Mouse (Mus musculus): ENCODE measurements at regions not wholly inside any gene's neighbourhood (a gene's known extent, or its start where the extent isn't known, plus 50 kb on each side); places are given as distances from the start of the nearest gene placed in this dataset.

DNA sequence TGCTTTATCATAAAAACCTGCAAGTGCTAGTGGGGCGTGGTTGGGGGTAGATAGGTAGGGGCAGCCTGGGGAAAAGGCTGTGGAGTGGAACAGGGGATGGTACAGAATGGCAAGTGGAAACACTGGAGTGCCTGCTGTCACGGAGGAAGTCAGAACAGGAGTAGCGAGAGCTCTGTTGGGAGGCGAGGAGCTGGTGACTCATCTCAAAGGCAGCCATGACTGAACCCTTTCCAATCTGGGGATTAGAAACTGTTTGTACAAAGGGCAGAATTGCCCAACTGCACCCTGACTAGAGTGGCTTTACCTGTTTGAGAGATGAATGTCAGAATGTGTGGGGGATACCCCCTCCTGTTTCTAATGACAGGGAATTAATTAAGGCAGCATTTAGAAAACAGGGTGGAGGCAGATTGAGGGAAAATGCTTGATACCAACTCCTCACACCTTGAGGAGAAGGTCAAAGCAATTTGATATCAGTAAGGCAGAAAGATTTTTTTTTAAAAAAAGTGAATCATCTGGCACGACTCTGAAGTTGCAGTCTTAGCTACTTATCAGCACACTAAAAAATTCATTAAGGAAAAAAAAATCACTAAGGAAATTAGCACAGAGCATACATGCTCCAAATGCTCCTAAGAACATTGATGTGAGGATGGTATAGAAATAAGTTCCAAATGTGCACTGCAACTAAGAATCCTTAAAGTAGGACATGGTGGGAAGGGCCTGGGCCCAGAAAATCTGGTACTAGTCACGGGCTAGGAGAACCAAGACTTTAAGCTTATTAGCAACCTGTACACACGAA lies 54.7 kb upstream of the Usp25 start:
- DNase-seq (ENCODE audit: low read depth, low spot score) = no peak
- Histone ChIP-seq H3K9me3 (ENCODE audit: control insufficient read depth, insufficient read depth, low read depth, low read length) (no peaks in the 10 kb centered on the region), H3K36me3 (ENCODE audit: control insufficient read depth, insufficient read depth, low read length, poor library complexity, severe bottlenecking) (no peaks in the 10 kb centered on the region), H3K4me1 (ENCODE audit: control insufficient read depth in 2 of 2, insufficient read depth in 2 of 2, low read length in 2 of 2, poor library complexity in 1 of 2) (no peaks in the 10 kb centered on the region), H3K27ac (ENCODE audit: insufficient read depth, low read depth, low read length, poor library complexity, severe bottlenecking) (no peak overlapping the region), H3K4me3 (ENCODE audit: insufficient read depth in 1 of 2, low read depth in 1 of 2, low read length in 2 of 2, poor library complexity in 1 of 2, severe bottlenecking in 1 of 2) (no peak overlapping the region), H3K9ac (ENCODE audit: insufficient read depth, low read depth, low read length, poor library complexity, severe bottlenecking) (no peak overlapping the region)
- TF ChIP-seq CHD2 (IDR thresholded peaks at IDR 0.05; ENCODE audit: low read depth, low read length) (no peak), ZC3H11A (IDR thresholded peaks at IDR 0.05; ENCODE audit: borderline replicate concordance, low read depth, low read length) (no peak), ZNF384 (IDR thresholded peaks at IDR 0.05; ENCODE audit: low read depth, low read length) (no peak), MAFK (IDR thresholded peaks at IDR 0.05; ENCODE audit: insufficient read depth, low read depth, low read length) (no peak), HCFC1 (IDR thresholded peaks at IDR 0.05; ENCODE audit: borderline replicate concordance, insufficient read depth, low read length) (no peak)
- in situ Hi-C loops (cut with MboI; ENCODE audit: low sequenced_read_pairs in 2 of 2, unreplicated experiment in 2 of 2) = no loop called here

DNA sequence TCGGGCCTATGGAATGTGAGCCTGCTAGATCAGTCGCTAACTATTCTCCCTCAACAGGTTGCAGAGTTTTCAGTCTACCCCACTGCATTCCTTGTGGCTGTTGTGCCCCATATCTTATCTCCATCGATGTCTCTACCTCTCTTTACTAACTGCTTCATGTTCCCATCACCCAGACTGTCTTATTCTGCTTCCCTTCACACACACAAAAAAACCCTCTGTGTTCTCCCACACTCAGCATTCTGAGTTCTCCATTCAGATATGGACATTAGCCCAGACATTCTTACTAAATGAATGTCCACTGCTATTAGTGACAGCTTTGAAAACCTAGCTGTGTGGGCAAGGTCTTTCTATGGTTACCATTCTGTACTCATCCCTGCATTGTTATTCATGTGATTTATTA lies 56.0 kb upstream of the Usp25 start:
- in situ Hi-C loops (cut with MboI; ENCODE audit: low sequenced_read_pairs in 2 of 2, unreplicated experiment in 2 of 2) = no loop called here
- TF ChIP-seq ZC3H11A (IDR thresholded peaks at IDR 0.05; ENCODE audit: borderline replicate concordance, low read depth, low read length) (no peak), ZNF384 (IDR thresholded peaks at IDR 0.05; ENCODE audit: low read depth, low read length) (no peak), HCFC1 (IDR thresholded peaks at IDR 0.05; ENCODE audit: borderline replicate concordance, insufficient read depth, low read length) (no peak), MAFK (IDR thresholded peaks at IDR 0.05; ENCODE audit: insufficient read depth, low read depth, low read length) (no peak), CHD2 (IDR thresholded peaks at IDR 0.05; ENCODE audit: low read depth, low read length) (no peak)
- no peak for DNase-seq (ENCODE audit: low read depth, low spot score)

DNA sequence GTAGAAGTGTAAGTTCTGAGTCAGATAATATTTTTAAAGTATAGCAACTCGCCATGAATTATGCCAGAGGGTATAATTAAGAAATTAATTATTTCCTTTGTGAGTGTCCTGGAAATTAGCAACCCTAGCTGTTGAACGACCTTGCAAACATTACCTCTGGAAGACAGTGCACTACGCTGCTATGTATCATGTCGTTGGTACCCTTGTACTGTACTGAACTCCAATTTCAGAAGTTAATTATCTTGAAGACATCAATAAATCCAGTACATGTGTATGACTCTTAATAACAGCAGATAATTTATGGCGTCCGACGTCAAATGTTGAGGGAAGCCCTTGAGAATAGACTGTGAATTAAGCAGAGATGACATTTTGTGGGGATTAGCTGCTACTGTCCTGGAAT lies 56.4 kb upstream of the Usp25 start:
- in situ Hi-C loops (cut with MboI; ENCODE audit: low sequenced_read_pairs in 2 of 2, unreplicated experiment in 2 of 2) = no loop called here
- no peak overlapping the region for H3K9ac ChIP-seq (ENCODE audit: insufficient read depth, low read depth, low read length, poor library complexity, severe bottlenecking)
- no peak overlapping the region for H3K4me3 ChIP-seq (ENCODE audit: insufficient read depth in 1 of 2, low read depth in 1 of 2, low read length in 2 of 2, poor library complexity in 1 of 2, severe bottlenecking in 1 of 2)
- no peaks in the 10 kb centered on the region for H3K4me1 ChIP-seq (ENCODE audit: control insufficient read depth in 2 of 2, insufficient read depth in 2 of 2, low read length in 2 of 2, poor library complexity in 1 of 2)
- H3K27ac ChIP-seq (ENCODE audit: insufficient read depth, low read depth, low read length, poor library complexity, severe bottlenecking) = no peak overlapping the region
- no peak for DNase-seq (ENCODE audit: low read depth, low spot score)
- TF ChIP-seq CHD2 (IDR thresholded peaks at IDR 0.05; ENCODE audit: low read depth, low read length) = no peak
- no peak for TF ChIP-seq HCFC1 (IDR thresholded peaks at IDR 0.05; ENCODE audit: borderline replicate concordance, insufficient read depth, low read length)
- TF ChIP-seq ZC3H11A (IDR thresholded peaks at IDR 0.05; ENCODE audit: borderline replicate concordance, low read depth, low read length) = no peak
- no peak for TF ChIP-seq ZNF384 (IDR thresholded peaks at IDR 0.05; ENCODE audit: low read depth, low read length)
- no peak for TF ChIP-seq MAFK (IDR thresholded peaks at IDR 0.05; ENCODE audit: insufficient read depth, low read depth, low read length)
- H3K36me3 ChIP-seq (ENCODE audit: control insufficient read depth, insufficient read depth, low read length, poor library complexity, severe bottlenecking) = no peaks in the 10 kb centered on the region
- no peaks in the 10 kb centered on the region for H3K9me3 ChIP-seq (ENCODE audit: control insufficient read depth, insufficient read depth, low read depth, low read length)

More for the DNA sequence above, 56.0 kb upstream of the Usp25 start:
- H3K4me1 ChIP-seq (ENCODE audit: control insufficient read depth in 2 of 2, insufficient read depth in 2 of 2, low read length in 2 of 2, poor library complexity in 1 of 2) = no peaks in the 10 kb centered on the region
- no peak overlapping the region for H3K4me3 ChIP-seq (ENCODE audit: insufficient read depth in 1 of 2, low read depth in 1 of 2, low read length in 2 of 2, poor library complexity in 1 of 2, severe bottlenecking in 1 of 2)
- no peak overlapping the region for H3K9ac ChIP-seq (ENCODE audit: insufficient read depth, low read depth, low read length, poor library complexity, severe bottlenecking)
- H3K27ac ChIP-seq (ENCODE audit: insufficient read depth, low read depth, low read length, poor library complexity, severe bottlenecking) = no peak overlapping the region
- H3K36me3 ChIP-seq (ENCODE audit: control insufficient read depth, insufficient read depth, low read length, poor library complexity, severe bottlenecking) = no peaks in the 10 kb centered on the region
- no peaks in the 10 kb centered on the region for H3K9me3 ChIP-seq (ENCODE audit: control insufficient read depth, insufficient read depth, low read depth, low read length)

DNA sequence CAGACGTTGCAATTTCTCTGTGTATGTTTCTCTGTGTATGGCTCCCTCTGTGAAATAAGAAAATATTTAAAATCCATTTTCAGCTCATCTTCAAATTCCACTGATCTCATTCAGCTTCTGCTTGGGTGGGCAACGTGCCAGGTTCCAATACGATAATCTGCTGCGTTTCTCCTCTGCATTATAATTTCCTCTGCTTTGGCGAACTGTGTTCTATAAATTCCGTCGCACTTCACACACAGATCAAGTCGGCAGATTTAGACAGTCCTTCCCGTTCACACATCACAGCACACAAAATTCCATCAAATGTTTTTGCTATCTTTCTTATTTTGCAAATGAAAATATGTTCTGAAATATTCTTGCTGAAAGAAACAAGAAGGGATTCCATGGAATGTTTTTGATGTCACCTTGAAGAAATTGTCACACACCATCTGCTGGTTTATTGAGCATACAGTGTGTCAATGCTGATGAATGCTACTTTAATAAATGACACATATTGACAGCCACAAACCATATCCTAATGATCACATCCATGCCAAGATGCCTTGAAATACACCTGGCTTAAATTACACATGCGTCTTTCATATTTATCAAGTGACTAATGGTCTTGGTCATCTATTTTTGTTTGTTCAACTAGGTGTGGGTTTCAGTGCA lies 62.5 kb upstream of the Usp25 start:
- no peak for DNase-seq (ENCODE audit: low read depth, low spot score)
- H3K36me3 ChIP-seq (ENCODE audit: control insufficient read depth, insufficient read depth, low read length, poor library complexity, severe bottlenecking) = no peaks in the 10 kb centered on the region

More for the DNA sequence above, 62.5 kb upstream of the Usp25 start:
- in situ Hi-C loops (cut with MboI; ENCODE audit: low sequenced_read_pairs in 2 of 2, unreplicated experiment in 2 of 2) = no loop called here
- no peak overlapping the region for H3K9ac ChIP-seq (ENCODE audit: insufficient read depth, low read depth, low read length, poor library complexity, severe bottlenecking)
- H3K4me3 ChIP-seq (ENCODE audit: insufficient read depth in 1 of 2, low read depth in 1 of 2, low read length in 2 of 2, poor library complexity in 1 of 2, severe bottlenecking in 1 of 2) = no peak overlapping the region
- no peaks in the 10 kb centered on the region for H3K9me3 ChIP-seq (ENCODE audit: control insufficient read depth, insufficient read depth, low read depth, low read length)
- H3K27ac ChIP-seq (ENCODE audit: insufficient read depth, low read depth, low read length, poor library complexity, severe bottlenecking) = no peak overlapping the region
- H3K4me1 ChIP-seq (ENCODE audit: control insufficient read depth in 2 of 2, insufficient read depth in 2 of 2, low read length in 2 of 2, poor library complexity in 1 of 2) = no peaks in the 10 kb centered on the region
- TF ChIP-seq MAFK (IDR thresholded peaks at IDR 0.05; ENCODE audit: insufficient read depth, low read depth, low read length) (no peak), CHD2 (IDR thresholded peaks at IDR 0.05; ENCODE audit: low read depth, low read length) (no peak), HCFC1 (IDR thresholded peaks at IDR 0.05; ENCODE audit: borderline replicate concordance, insufficient read depth, low read length) (no peak), ZNF384 (IDR thresholded peaks at IDR 0.05; ENCODE audit: low read depth, low read length) (no peak), ZC3H11A (IDR thresholded peaks at IDR 0.05; ENCODE audit: borderline replicate concordance, low read depth, low read length) (no peak)

Data from ES-E14 (cell line).